Mouse (Mus musculus): ENCODE data around the gene Olfr592. TPM values are rescaled to one million over a fixed set of nuclear protein-coding genes. Genes with fewer than 3 reads are reported as not detected.
"Not testable (repeated sequence)": the region's sequence is repeated elsewhere in the genome, so short reads cannot be mapped to it uniquely, and the experiment has no call there.

Olfr592 gene
- polyA plus RNA-seq (2016; fragmentation: Nextera tagmentation; extraction: Ambion mirVana), result not detected in 2 replicates

GRCm38 (mm10) chr7:103184503-103184902, at the start of gene Olfr592:
Gene Olfr592, plus strand, starts transcription at chr7:103184803.
- H3K36me3 ChIP-seq; H3K4me1 ChIP-seq; DNase-seq (ENCODE audit: low spot score); H3K27me3 ChIP-seq (ENCODE audit: low read depth, poor library complexity, severe bottlenecking); H3K9me3 ChIP-seq (replicated peaks); H3K27ac ChIP-seq; H3K4me3 ChIP-seq: not testable (repeated sequence)
- WGBS, result 82% methylated on average over 1 of the region's 1 CpGs

GRCm38 (mm10) chr7:103140579-103140978, 44.0 kb upstream of the Olfr592 start, which contains the start of gene Olfr588-ps1:
Gene Olfr588-ps1, plus strand, starts transcription at chr7:103140879.
- H3K27ac ChIP-seq, result no peak within 1 kb of the TSS
- DNase-seq (ENCODE audit: low spot score), result no peak
- no peaks in the 10 kb centered on the region for H3K4me1 ChIP-seq
- no peaks in the 10 kb centered on the region for H3K27me3 ChIP-seq (ENCODE audit: low read depth, poor library complexity, severe bottlenecking)
- no peaks in the 10 kb centered on the region for H3K9me3 ChIP-seq (replicated peaks)
- 88% methylated on average over 1 of the region's 1 CpGs for WGBS
- H3K4me3 ChIP-seq, result no peak within 1 kb of the TSS
- no peaks in the 10 kb centered on the region for H3K36me3 ChIP-seq

- no peak within 1 kb of the TSS for H3K4me3 ChIP-seq
- no peak within 1 kb of the TSS for H3K27ac ChIP-seq
- H3K36me3 ChIP-seq, result no peaks in the 10 kb centered on the region
- no peaks in the 10 kb centered on the region for H3K4me1 ChIP-seq
- H3K27me3 ChIP-seq (ENCODE audit: low read depth, poor library complexity, severe bottlenecking), result no peaks in the 10 kb centered on the region
- WGBS, result 75% methylated on average over 2 of the region's 2 CpGs
- DNase-seq (ENCODE audit: low spot score), result no peak
- no peaks in the 10 kb centered on the region for H3K9me3 ChIP-seq (replicated peaks)
These were observed 28.3 kb upstream of the Olfr592 start, which contains the start of gene Olfr589 for GRCm38 (mm10) chr7:103156256-103156655. Gene Olfr589, minus strand, starts transcription at chr7:103156356.

GRCm38 (mm10) chr7:103169697-103170096, 14.9 kb upstream of the Olfr592 start:
- Histone ChIP-seq H3K36me3 (no peaks in the 10 kb centered on the region), H3K4me3 (no peak overlapping the region), H3K9me3 (replicated peaks) (no peaks in the 10 kb centered on the region), H3K27me3 (ENCODE audit: low read depth, poor library complexity, severe bottlenecking) (no peaks in the 10 kb centered on the region), H3K4me1 (no peaks in the 10 kb centered on the region), H3K27ac (no peak overlapping the region)
- DNase-seq (ENCODE audit: low spot score), result no peak
- 84% methylated on average over 5 of the region's 5 CpGs for WGBS

- 69% methylated on average over 1 of the region's 1 CpGs for WGBS
- Histone ChIP-seq H3K4me1 (no peaks in the 10 kb centered on the region), H3K9me3 (replicated peaks) (no peaks in the 10 kb centered on the region), H3K36me3 (no peaks in the 10 kb centered on the region), H3K27me3 (ENCODE audit: low read depth, poor library complexity, severe bottlenecking) (no peaks in the 10 kb centered on the region), H3K4me3 (no peak within 1 kb of the TSS), H3K27ac (no peak within 1 kb of the TSS)
- no peak for DNase-seq (ENCODE audit: low spot score)
These were observed 6.4 kb upstream of the Olfr592 start, which contains the start of gene Olfr591 for GRCm38 (mm10) chr7:103178240-103178639. Gene Olfr591, minus strand, starts transcription at chr7:103178340.

- 70% methylated on average over 1 of the region's 1 CpGs for WGBS
- Histone ChIP-seq H3K36me3 (no peaks in the 10 kb centered on the region), H3K27me3 (ENCODE audit: low read depth, poor library complexity, severe bottlenecking) (no peaks in the 10 kb centered on the region), H3K4me1 (no peaks in the 10 kb centered on the region), H3K4me3 (no peak within 1 kb of the TSS), H3K27ac (no peak within 1 kb of the TSS), H3K9me3 (replicated peaks) (no peaks in the 10 kb centered on the region)
- no peak for DNase-seq (ENCODE audit: low spot score)
These were observed 27.0 kb downstream of the Olfr592 start, which contains the start of gene Olfr593 for GRCm38 (mm10) chr7:103211562-103211961. Gene Olfr593, plus strand, starts transcription at chr7:103211862.

- not testable (repeated sequence) for H3K9me3 ChIP-seq (replicated peaks)
These were observed 27.4 kb downstream of the Olfr592 start for GRCm38 (mm10) chr7:103212050-103212449.

GRCm38 (mm10) chr7:103216696-103217095, 32.1 kb downstream of the Olfr592 start, which contains the start of gene Olfr594:
Gene Olfr594, plus strand, starts transcription at chr7:103216996.
- Histone ChIP-seq H3K4me3 (no peak within 1 kb of the TSS), H3K9me3 (replicated peaks) (no peaks in the 10 kb centered on the region), H3K36me3 (no peaks in the 10 kb centered on the region), H3K4me1 (no peaks in the 10 kb centered on the region), H3K27me3 (ENCODE audit: low read depth, poor library complexity, severe bottlenecking) (no peaks in the 10 kb centered on the region), H3K27ac (no peak within 1 kb of the TSS)
- DNase-seq (ENCODE audit: low spot score), result no peak

More at GRCm38 (mm10) chr7:103212050-103212449, 27.4 kb downstream of the Olfr592 start:
- not testable (repeated sequence) for H3K36me3 ChIP-seq; H3K4me3 ChIP-seq; DNase-seq (ENCODE audit: low spot score); H3K27me3 ChIP-seq (ENCODE audit: low read depth, poor library complexity, severe bottlenecking); H3K27ac ChIP-seq; H3K4me1 ChIP-seq
- WGBS, result 89% methylated on average over 5 of the region's 5 CpGs

Other genes with a start within 250 kb of the Olfr592 start
- not detected in 2 replicates for gene Olfr573-ps1, start 242.2 kb upstream of the Olfr592 start, polyA plus RNA-seq (2016; fragmentation: Nextera tagmentation; extraction: Ambion mirVana)
- gene Olfr574, start 236.3 kb upstream of the Olfr592 start, polyA plus RNA-seq (2016; fragmentation: Nextera tagmentation; extraction: Ambion mirVana), result not detected in 2 replicates
- not detected in 2 replicates for gene Olfr575, start 226.0 kb upstream of the Olfr592 start, polyA plus RNA-seq (2016; fragmentation: Nextera tagmentation; extraction: Ambion mirVana)
- gene Olfr576, start 222.1 kb upstream of the Olfr592 start, polyA plus RNA-seq (2016; fragmentation: Nextera tagmentation; extraction: Ambion mirVana), result not detected in 2 replicates
- not detected in 2 replicates for gene Olfr577, start 208.9 kb upstream of the Olfr592 start, polyA plus RNA-seq (2016; fragmentation: Nextera tagmentation; extraction: Ambion mirVana)
- gene Olfr578, start 195.5 kb upstream of the Olfr592 start, polyA plus RNA-seq (2016; fragmentation: Nextera tagmentation; extraction: Ambion mirVana), result not detected in 2 replicates
- not detected in 2 replicates for gene Olfr582, start 146.8 kb upstream of the Olfr592 start, polyA plus RNA-seq (2016; fragmentation: Nextera tagmentation; extraction: Ambion mirVana)
- gene Olfr583, start 133.5 kb upstream of the Olfr592 start, polyA plus RNA-seq (2016; fragmentation: Nextera tagmentation; extraction: Ambion mirVana), result not detected in 2 replicates
- not detected in 2 replicates for gene Olfr584, start 102.9 kb upstream of the Olfr592 start, polyA plus RNA-seq (2016; fragmentation: Nextera tagmentation; extraction: Ambion mirVana)
- gene Olfr585, start 87.1 kb upstream of the Olfr592 start, polyA plus RNA-seq (2016; fragmentation: Nextera tagmentation; extraction: Ambion mirVana), result not detected in 2 replicates
- not detected in 2 replicates for gene Olfr586, start 59.2 kb upstream of the Olfr592 start, polyA plus RNA-seq (2016; fragmentation: Nextera tagmentation; extraction: Ambion mirVana)
- not detected in 2 replicates for gene Olfr588-ps1, start 43.9 kb upstream of the Olfr592 start, polyA plus RNA-seq (2016; fragmentation: Nextera tagmentation; extraction: Ambion mirVana)
- not detected in 2 replicates for gene Olfr589, start 28.4 kb upstream of the Olfr592 start, polyA plus RNA-seq (2016; fragmentation: Nextera tagmentation; extraction: Ambion mirVana)
- not detected in 2 replicates for gene Olfr591, start 6.5 kb upstream of the Olfr592 start, polyA plus RNA-seq (2016; fragmentation: Nextera tagmentation; extraction: Ambion mirVana)
- not detected in 2 replicates for gene Olfr593, start 27.1 kb downstream of the Olfr592 start, polyA plus RNA-seq (2016; fragmentation: Nextera tagmentation; extraction: Ambion mirVana)
- gene Olfr594, start 32.2 kb downstream of the Olfr592 start, polyA plus RNA-seq (2016; fragmentation: Nextera tagmentation; extraction: Ambion mirVana), result not detected in 2 replicates
- not detected in 2 replicates for gene Usp17ld, start 67.7 kb downstream of the Olfr592 start, polyA plus RNA-seq (2016; fragmentation: Nextera tagmentation; extraction: Ambion mirVana)
- not detected in 2 replicates for gene Olfr596, start 120.8 kb downstream of the Olfr592 start, polyA plus RNA-seq (2016; fragmentation: Nextera tagmentation; extraction: Ambion mirVana)
- gene Olfr597, start 131.5 kb downstream of the Olfr592 start, polyA plus RNA-seq (2016; fragmentation: Nextera tagmentation; extraction: Ambion mirVana), result not detected in 2 replicates
- not detected in 2 replicates for gene Olfr598, start 138.8 kb downstream of the Olfr592 start, polyA plus RNA-seq (2016; fragmentation: Nextera tagmentation; extraction: Ambion mirVana)
- gene Olfr599, start 151.1 kb downstream of the Olfr592 start, polyA plus RNA-seq (2016; fragmentation: Nextera tagmentation; extraction: Ambion mirVana), result not detected in 2 replicates
- gene Olfr600, start 164.9 kb downstream of the Olfr592 start, polyA plus RNA-seq (2016; fragmentation: Nextera tagmentation; extraction: Ambion mirVana), result not detected in 2 replicates
- not detected in 2 replicates for gene Olfr601, start 177.9 kb downstream of the Olfr592 start, polyA plus RNA-seq (2016; fragmentation: Nextera tagmentation; extraction: Ambion mirVana)
- not detected in 2 replicates for gene Olfr603, start 201.4 kb downstream of the Olfr592 start, polyA plus RNA-seq (2016; fragmentation: Nextera tagmentation; extraction: Ambion mirVana)
- 0.08 TPM in 1 of 2 replicates, not detected in the other for gene Usp17lc, start 230.3 kb downstream of the Olfr592 start, polyA plus RNA-seq (2016; fragmentation: Nextera tagmentation; extraction: Ambion mirVana)

Data from limb, embryonic 10.5 days (tissue).